Mouse (Mus musculus): ENCODE measurements at regions not wholly inside any gene's neighbourhood (a gene's known extent, or its start where the extent isn't known, plus 50 kb on each side); places are given as distances from the start of the nearest gene placed in this dataset.

DNA sequence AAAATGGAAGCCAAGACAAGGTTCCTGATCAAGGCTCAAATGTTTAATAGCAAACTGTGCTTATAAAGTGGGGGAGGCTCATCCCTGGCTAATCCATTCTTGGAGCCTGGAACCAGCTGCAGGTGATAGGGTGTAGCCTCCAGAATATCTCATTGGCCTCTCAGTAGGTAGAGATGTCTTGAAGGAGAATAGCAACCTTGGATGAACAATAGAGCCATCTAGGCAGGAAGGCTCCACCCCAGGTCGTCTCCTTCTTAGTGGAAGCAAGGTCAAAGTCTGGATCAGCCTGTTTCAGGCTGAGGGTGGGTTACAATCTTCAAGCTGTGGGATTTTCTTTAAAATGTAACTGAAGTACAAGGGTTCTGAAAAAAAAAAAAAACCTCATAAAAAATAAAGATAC lies 63.9 kb upstream of the Esp8 start:
- no peak for ATAC-seq (ENCODE audit: low FRiP score)
- Histone ChIP-seq H3K4me3 (replicated peaks) (no peak overlapping the region), H3K4me2 (no peak overlapping the region), H3K27ac (no peak overlapping the region), H3K27me3 (no peaks in the 10 kb centered on the region), H3K36me3 (replicated peaks) (no peaks in the 10 kb centered on the region), H3K4me1 (no peaks in the 10 kb centered on the region), H3K9me3 (no peaks in the 10 kb centered on the region), H3K9ac (no peak overlapping the region)
- 81% methylated on average over 1 of the region's 1 CpGs for WGBS

DNA sequence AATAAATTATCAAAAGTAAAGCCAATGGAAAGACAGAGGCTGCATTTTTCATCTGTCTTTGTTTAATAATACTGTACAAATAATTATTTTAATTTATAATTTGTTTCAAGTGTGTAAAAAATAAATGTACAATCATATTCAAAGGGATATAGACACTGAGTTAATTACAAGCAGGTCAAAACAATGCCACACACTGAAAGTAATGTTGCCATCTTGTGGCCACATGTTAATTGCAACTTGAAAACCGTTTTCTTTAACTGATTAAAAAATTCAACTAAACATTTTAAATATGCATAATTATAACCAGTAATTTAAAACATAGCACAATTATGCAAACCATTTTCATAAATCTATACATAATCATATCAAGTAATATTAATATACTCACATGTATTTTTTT lies 89.4 kb upstream of the Esp8 start:
- Histone ChIP-seq H3K4me1 (no peaks in the 10 kb centered on the region), H3K36me3 (replicated peaks) (no peaks in the 10 kb centered on the region), H3K4me2 (no peak overlapping the region), H3K9me3 (no peaks in the 10 kb centered on the region), H3K9ac (no peak overlapping the region), H3K4me3 (replicated peaks) (no peak overlapping the region), H3K27me3 (no peaks in the 10 kb centered on the region), H3K27ac (no peak overlapping the region)
- peak; percentile 46; the same call in 1 of the 2 replicates for ATAC-seq (ENCODE audit: low FRiP score)
- 26% methylated on average over 1 of the region's 1 CpGs for WGBS

DNA sequence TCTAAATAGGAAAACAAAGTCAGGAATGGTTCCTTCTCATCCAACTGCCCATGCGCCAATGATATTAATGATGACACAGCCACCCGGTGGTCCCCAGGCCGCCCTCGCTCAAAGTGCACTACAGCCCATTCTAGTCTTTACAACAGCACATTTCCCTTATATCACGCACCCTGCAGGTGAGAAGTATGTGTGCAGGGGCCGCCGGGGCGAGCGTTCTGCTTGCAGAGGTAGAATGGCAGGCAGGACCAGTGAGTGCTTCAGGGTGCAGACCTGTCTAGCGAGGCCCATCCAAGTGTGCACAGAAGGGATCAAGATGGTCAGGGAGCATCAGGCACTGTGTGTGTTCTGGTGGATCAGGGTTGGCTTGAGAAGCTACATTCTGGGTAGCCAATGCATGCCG lies 99.6 kb upstream of the Crisp1 start:
- Histone ChIP-seq H3K27ac (no peak overlapping the region), H3K36me3 (replicated peaks) (no peaks in the 10 kb centered on the region), H3K9ac (no peak overlapping the region), H3K27me3 (no peaks in the 10 kb centered on the region), H3K4me1 (no peaks in the 10 kb centered on the region), H3K4me3 (replicated peaks) (no peak overlapping the region), H3K4me2 (no peak overlapping the region), H3K9me3 (no peaks in the 10 kb centered on the region)
- no peak for ATAC-seq (ENCODE audit: low FRiP score)
- 91% methylated on average over 11 of the region's 11 CpGs for WGBS

DNA sequence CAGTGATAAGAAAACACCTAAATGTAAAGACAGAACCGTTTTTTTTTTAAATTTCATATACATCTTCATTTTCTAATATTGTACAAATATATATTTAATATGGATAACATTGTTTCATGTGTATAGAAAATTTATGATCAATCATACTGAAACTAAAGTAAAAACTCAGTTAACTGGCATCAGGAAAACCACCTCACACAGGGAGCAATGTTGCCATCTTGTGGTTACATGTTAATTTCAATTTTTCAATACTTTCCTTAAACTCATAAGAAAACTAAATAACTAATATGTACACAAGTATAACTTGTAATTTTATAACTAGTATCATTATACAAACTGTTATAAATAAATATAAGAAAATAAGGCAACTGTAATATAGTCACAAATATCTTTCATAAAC lies 65.6 kb upstream of the Crisp1 start:
- ATAC-seq (ENCODE audit: low FRiP score): no peak
- Histone ChIP-seq H3K4me2 (no peak overlapping the region), H3K9me3 (no peaks in the 10 kb centered on the region), H3K9ac (no peak overlapping the region), H3K4me3 (replicated peaks) (no peak overlapping the region), H3K36me3 (replicated peaks) (no peaks in the 10 kb centered on the region), H3K27me3 (no peaks in the 10 kb centered on the region), H3K4me1 (no peaks in the 10 kb centered on the region), H3K27ac (no peak overlapping the region)
- WGBS: 60% methylated on average over 1 of the region's 1 CpGs

DNA sequence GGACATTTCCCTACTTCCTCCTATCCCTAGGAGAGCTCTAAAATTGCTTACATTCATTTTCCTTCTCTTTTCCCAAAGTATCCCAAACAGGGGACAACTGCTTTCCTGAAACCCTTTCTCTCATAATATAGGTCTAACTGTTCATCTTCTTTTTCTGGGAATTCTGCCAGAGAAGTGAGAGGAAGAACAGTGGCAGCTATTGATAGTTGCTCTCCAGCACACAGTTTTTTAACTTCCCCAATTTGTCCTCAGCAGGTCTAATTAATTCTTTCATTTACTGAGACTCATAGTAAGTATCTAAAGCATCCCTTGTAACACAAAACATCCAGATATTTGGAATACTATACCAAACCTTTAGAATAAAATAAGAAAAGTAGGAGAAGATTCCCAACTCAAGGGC lies 53.7 kb upstream of the Crisp1 start:
- H3K4me3 ChIP-seq (replicated peaks): no peak overlapping the region
- H3K9me3 ChIP-seq: no peaks in the 10 kb centered on the region
- ATAC-seq (ENCODE audit: low FRiP score): no peak
- H3K27me3 ChIP-seq: no peaks in the 10 kb centered on the region
- no peak overlapping the region for H3K27ac ChIP-seq
- no peaks in the 10 kb centered on the region for H3K36me3 ChIP-seq (replicated peaks)
- no peak overlapping the region for H3K9ac ChIP-seq
- H3K4me1 ChIP-seq: no peaks in the 10 kb centered on the region
- H3K4me2 ChIP-seq: no peak overlapping the region

All from forebrain, embryonic 12.5 days (tissue).